Mouse (Mus musculus) MEL (cell line): ENCODE results near the gene Gatad2a.

ENCODE experiments used
- CTCF ChIP-seq, 3 experiments: IDR thresholded peaks in 2 of 3; conservative IDR thresholded peaks in 1 of 3; 2 replicates each; pipeline ENCODE4 v1.5.1; 2011 to 2012; ENCODE audit warnings: low read length in 3 of 3, low read depth in 2 of 3, mild to moderate bottlenecking in 2 of 3, improper control_type of control experiment in 1 of 3, inconsistent platforms in 1 of 3, mixed read lengths in 1 of 3, moderate library complexity in 1 of 3; ENCODE audit not compliant: control insufficient read depth in 1 of 3, insufficient read depth in 1 of 3, poor library complexity in 1 of 3, severe bottlenecking in 1 of 3
- MXI1 ChIP-seq: IDR thresholded peaks from 2 replicates; pipeline ENCODE4 v1.6.1; 2011; ENCODE audit warnings: mild to moderate bottlenecking, low read depth, low read length, improper control_type of control experiment
- POLR2A ChIP-seq, 2 experiments: IDR thresholded peaks; 2 replicates each; pipeline ENCODE4 v1.6.1; 2011 to 2012; ENCODE audit warnings: low read length in 2 of 2, mild to moderate bottlenecking in 2 of 2, control low read depth in 1 of 2, improper control_type of control experiment in 1 of 2, low read depth in 1 of 2, moderate library complexity in 1 of 2; ENCODE audit not compliant: control insufficient read depth in 1 of 2, insufficient read depth in 1 of 2, poor library complexity in 1 of 2
- RAD21 ChIP-seq: IDR thresholded peaks from 2 replicates; pipeline ENCODE4 v1.6.1; 2011; ENCODE audit warnings: mild to moderate bottlenecking, low read depth, low read length, improper control_type of control experiment
- ZNF384 ChIP-seq: IDR thresholded peaks from 2 replicates; pipeline ENCODE4 v1.6.1; 2012; ENCODE audit warnings: low read depth, mild to moderate bottlenecking, inconsistent platforms, low read length, improper control_type of control experiment

DNA sequence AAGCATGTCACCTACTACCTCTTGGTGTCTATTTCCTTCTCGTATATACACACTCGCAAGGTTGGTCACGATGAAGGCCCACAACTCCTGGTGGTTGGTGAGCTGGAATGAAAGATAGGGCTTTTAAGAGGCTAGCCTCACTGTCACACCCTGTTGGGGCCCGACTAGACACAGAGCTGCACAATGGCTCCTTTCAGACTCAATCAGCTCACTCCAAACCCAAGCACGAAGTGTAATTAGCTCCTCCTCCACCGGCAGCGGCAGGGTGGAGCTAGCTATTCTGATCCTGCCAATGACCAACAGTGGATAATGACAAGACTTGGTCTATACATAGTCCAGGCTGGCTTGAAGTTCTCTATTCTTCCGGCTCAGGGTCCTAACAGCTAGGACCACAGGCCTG is 27.4 kb upstream of the Gatad2a start:
- TF ChIP-seq MXI1 (no peak), ZNF384 (no peak), CTCF (IDR thresholded peaks at IDR 0.05 in 2 of 3, conservative IDR thresholded peaks at IDR 0.05 in 1 of 3; ENCODE audit: control insufficient read depth in 1 of 3, insufficient read depth in 1 of 3, low read depth in 2 of 3, low read length in 3 of 3, poor library complexity in 1 of 3, severe bottlenecking in 1 of 3) (no peak), RAD21 (no peak), POLR2A (IDR thresholded peaks at IDR 0.05; ENCODE audit: control insufficient read depth in 1 of 2, insufficient read depth in 1 of 2, low read depth in 1 of 2, low read length in 2 of 2, poor library complexity in 1 of 2) (no peak)
